Mouse (Mus musculus): ENCODE measurements around the gene Gm4216. TPM values are rescaled to one million over a fixed set of nuclear protein-coding genes. Genes with fewer than 3 reads are reported as not detected.
"Not testable (repeated sequence)": the region's sequence is repeated elsewhere in the genome, so short reads cannot be mapped to it uniquely, and the experiment has no call there.

Gm4216 gene
- not detected in 2 replicates for polyA plus RNA-seq (2016; fragmentation: Nextera tagmentation; extraction: Ambion mirVana)

DNA sequence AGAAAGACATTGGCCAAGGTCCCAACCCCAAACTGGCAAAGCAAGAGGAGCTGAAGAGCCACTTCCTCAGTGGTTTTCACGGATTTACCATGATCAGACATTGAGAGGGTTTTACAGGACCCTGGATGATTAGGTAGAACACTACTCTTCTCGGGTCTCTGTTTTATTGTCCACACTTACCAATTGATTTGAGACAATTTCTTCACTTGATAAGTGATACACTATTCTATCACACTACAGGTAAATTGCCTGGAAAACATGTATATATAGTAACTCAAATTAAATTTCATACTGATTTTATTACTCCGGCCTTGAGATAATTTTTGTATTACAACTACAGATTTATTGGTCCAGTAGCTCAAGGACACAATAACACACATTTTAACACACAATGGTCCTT is at the start of gene Gm4216:
Gm4216 (minus strand) TSS at position 101 of the 400 bp plus-strand sequence.
- ATAC-seq; H3K27ac ChIP-seq; H3K9me3 ChIP-seq (replicated peaks); H3K27me3 ChIP-seq (replicated peaks); H3K36me3 ChIP-seq; H3K4me2 ChIP-seq; H3K4me3 ChIP-seq; H3K9ac ChIP-seq; H3K4me1 ChIP-seq: not testable (repeated sequence)
- WGBS (ENCODE audit: insufficient replicate concordance) = no CpG with 5 or more reads among the region's 3 CpGs

- not testable (repeated sequence) for H3K36me3 ChIP-seq; H3K27me3 ChIP-seq (replicated peaks); H3K9ac ChIP-seq; H3K9me3 ChIP-seq (replicated peaks); H3K4me1 ChIP-seq; H3K4me3 ChIP-seq; ATAC-seq; H3K4me2 ChIP-seq; H3K27ac ChIP-seq
- no CpG with 5 or more reads among the region's 1 CpGs for WGBS (ENCODE audit: insufficient replicate concordance)
Observed at GRCm38 (mm10) chr7:23067356-23067755, 47.6 kb upstream of the Gm4216 start, which contains the start of gene Gm8720. TSS of gene Gm8720 (minus strand) at chr7:23067456.

GRCm38 (mm10) chr7:23055240-23055639 is 35.5 kb upstream of the Gm4216 start, which contains the start of gene Vmn1r163:
TSS of gene Vmn1r163 (plus strand) at chr7:23055540.
- WGBS (ENCODE audit: insufficient replicate concordance) = no CpG with 5 or more reads among the region's 1 CpGs
- H3K4me1 ChIP-seq; H3K27ac ChIP-seq; ATAC-seq; H3K27me3 ChIP-seq (replicated peaks); H3K9ac ChIP-seq; H3K4me3 ChIP-seq; H3K9me3 ChIP-seq (replicated peaks); H3K4me2 ChIP-seq; H3K36me3 ChIP-seq: not testable (repeated sequence)

- not testable (repeated sequence) for ATAC-seq
Observed at GRCm38 (mm10) chr7:22984573-22984972, 35.1 kb downstream of the Gm4216 start, which contains the start of gene Gm4214. TSS of gene Gm4214 (minus strand) at chr7:22984673.

More at GRCm38 (mm10) chr7:22984573-22984972, 35.1 kb downstream of the Gm4216 start, which contains the start of gene Gm4214:
- not testable (repeated sequence) for H3K36me3 ChIP-seq; H3K9ac ChIP-seq; H3K27ac ChIP-seq; H3K4me3 ChIP-seq; H3K4me1 ChIP-seq; H3K27me3 ChIP-seq (replicated peaks); H3K4me2 ChIP-seq; H3K9me3 ChIP-seq (replicated peaks)
- no CpG with 5 or more reads among the region's 5 CpGs for WGBS (ENCODE audit: insufficient replicate concordance)

Other genes with a start within 250 kb of the Gm4216 start
- not detected in 2 replicates for gene Vmn1r158, start 229.1 kb downstream of the Gm4216 start, polyA plus RNA-seq (2016; fragmentation: Nextera tagmentation; extraction: Ambion mirVana)
- gene Vmn1r159, start 176.3 kb downstream of the Gm4216 start, polyA plus RNA-seq (2016; fragmentation: Nextera tagmentation; extraction: Ambion mirVana) = not detected in 2 replicates
- gene Vmn1r160, start 148.7 kb downstream of the Gm4216 start, polyA plus RNA-seq (2016; fragmentation: Nextera tagmentation; extraction: Ambion mirVana) = not detected in 2 replicates
- not detected in 2 replicates for gene Gm4214, start 35.2 kb downstream of the Gm4216 start, polyA plus RNA-seq (2016; fragmentation: Nextera tagmentation; extraction: Ambion mirVana)
- not detected in 2 replicates for gene Vmn1r163, start 35.6 kb upstream of the Gm4216 start, polyA plus RNA-seq (2016; fragmentation: Nextera tagmentation; extraction: Ambion mirVana)
- gene Gm8720, start 47.5 kb upstream of the Gm4216 start, polyA plus RNA-seq (2016; fragmentation: Nextera tagmentation; extraction: Ambion mirVana) = not detected in 2 replicates
- not detected in 2 replicates for gene Gm10662, start 124.6 kb upstream of the Gm4216 start, polyA plus RNA-seq (2016; fragmentation: Nextera tagmentation; extraction: Ambion mirVana)
- not detected in 2 replicates for gene Vmn1r165, start 197.4 kb upstream of the Gm4216 start, polyA plus RNA-seq (2016; fragmentation: Nextera tagmentation; extraction: Ambion mirVana)
- not detected in 2 replicates for gene Vmn1r166, start 231.8 kb upstream of the Gm4216 start, polyA plus RNA-seq (2016; fragmentation: Nextera tagmentation; extraction: Ambion mirVana)

All from liver, embryonic 12.5 days (tissue).